Mouse (Mus musculus) midbrain, embryonic 16.5 days (tissue): Measurements from ENCODE around the gene Tspan9. TPM values are rescaled to one million over a fixed set of nuclear protein-coding genes. Genes with fewer than 3 reads are reported as not detected.

Source experiments
- microRNA-seq: library from miRNA; unstranded; fragments of <30 nt; microRNA quantifications from one replicate; pipeline ENCODE4, GENCODE M21; 2017
- polyA plus RNA-seq: library from polyadenylated mRNA; unstranded; fragments of >200 nt; fragmentation: Nextera tagmentation; extraction: Ambion mirVana; gene quantifications from 2 replicates; pipeline ENCODE4 v1.2.1, GENCODE M21; 2015

The Tspan9 gene
- polyA plus RNA-seq, 1 experiment from 2014 or later: 46.3 TPM

Small RNA genes within 50 kb of the gene (microRNA-seq; reads per million reads assigned to microRNA genes)
- not detected for gene Gm26338

Other genes with a start within 250 kb of the Tspan9 start
- 0.58 and 0.65 TPM in 2 replicates for gene Tead4, start 157.2 kb upstream of the Tspan9 start, polyA plus RNA-seq
- gene Tulp3, start 212.3 kb upstream of the Tspan9 start, polyA plus RNA-seq: 16.1 and 16.6 TPM in 2 replicates
- 77.0 and 84.1 TPM in 2 replicates for gene Rhno1, start 219.3 kb upstream of the Tspan9 start, polyA plus RNA-seq
- 4.8 and 5.4 TPM in 2 replicates for gene Foxm1, start 219.4 kb upstream of the Tspan9 start, polyA plus RNA-seq
- gene Tex52, start 231.9 kb upstream of the Tspan9 start, polyA plus RNA-seq: 0.70 and 0.83 TPM in 2 replicates
- not detected in 2 replicates for gene Gm44596, start 231.9 kb upstream of the Tspan9 start, polyA plus RNA-seq